Mouse (Mus musculus) liver, adult 2 months (tissue): ENCODE measurements around the gene Mllt11.

Experiments used
- CTCF ChIP-seq: fragments of 200-500 bp; IDR thresholded peaks from 2 replicates; pipeline ENCODE4 v1.5.1; 2011; ENCODE audit warnings: low read depth, low read length, control low read depth
- POLR2A ChIP-seq: fragments of 200-500 bp; IDR thresholded peaks from 2 replicates; pipeline ENCODE4 v1.6.1; 2011; ENCODE audit warnings: low read length, control low read depth; ENCODE audit not compliant: insufficient read depth; ENCODE audit errors: extremely low read depth

- TF ChIP-seq CTCF: no peak
- TF ChIP-seq POLR2A: no peak
Observed at GRCm38 (mm10) chr3:95241498-95241897, 9.5 kb upstream of the Mllt11 start, which contains the start of gene Gm128.
